Mouse (Mus musculus): ENCODE measurements around the gene Nhsl2.

Gene Nhsl2

GRCm38 (mm10) chrX:101979267-101979666 is 130.1 kb downstream of the Nhsl2 start:
- in situ Hi-C loops (cut with MseI, MboI): no loop called here

GRCm38 (mm10) chrX:101980586-101980985 is 131.4 kb downstream of the Nhsl2 start:
- in situ Hi-C loops (cut with MseI, MboI): loop anchor here in 1 of 2 experiments (10.0 kb wide), 1 partner anchor 64 kb away; no protein-coding TSS in a partner anchor

GRCm38 (mm10) chrX:101981450-101981849 is 132.3 kb downstream of the Nhsl2 start:
- in situ Hi-C loops (cut with MseI, MboI): loop anchor here in 1 of 2 experiments (10.0 kb wide), 1 partner anchor 63 kb away; no protein-coding TSS in a partner anchor

- in situ Hi-C loops (cut with MseI, MboI): loop anchor here in 1 of 2 experiments (10.0 kb wide), 1 partner anchor 61 kb away; no protein-coding TSS in a partner anchor
Measured at GRCm38 (mm10) chrX:101983638-101984037, 134.5 kb downstream of the Nhsl2 start.

GRCm38 (mm10) chrX:101986657-101987367 is 137.6 kb downstream of the Nhsl2 start:
- in situ Hi-C loops (cut with MseI, MboI): loop anchor here in 1 of 2 experiments (10.0 kb wide), 1 partner anchor 58 kb away; no protein-coding TSS in a partner anchor

GRCm38 (mm10) chrX:101993841-101994571 is 144.8 kb downstream of the Nhsl2 start:
- in situ Hi-C loops (cut with MseI, MboI): no loop called here

- in situ Hi-C loops (cut with MseI, MboI): no loop called here
Measured at GRCm38 (mm10) chrX:101996726-101997125, 147.5 kb downstream of the Nhsl2 start.

GRCm38 (mm10) chrX:102003632-102004315 is 154.6 kb downstream of the Nhsl2 start:
- in situ Hi-C loops (cut with MseI, MboI): no loop called here

GRCm38 (mm10) chrX:102004370-102004769 is 155.2 kb downstream of the Nhsl2 start:
- in situ Hi-C loops (cut with MseI, MboI): no loop called here

- in situ Hi-C loops (cut with MseI, MboI): no loop called here
Measured at GRCm38 (mm10) chrX:102005141-102005641, 156.0 kb downstream of the Nhsl2 start.

- in situ Hi-C loops (cut with MseI, MboI): no loop called here
Measured at GRCm38 (mm10) chrX:102007935-102008334, 158.8 kb downstream of the Nhsl2 start.

- in situ Hi-C loops (cut with MseI, MboI): no loop called here
Measured at GRCm38 (mm10) chrX:102017213-102017923, 168.2 kb downstream of the Nhsl2 start.

- in situ Hi-C loops (cut with MseI, MboI): no loop called here
Measured at GRCm38 (mm10) chrX:102018890-102019289, 169.7 kb downstream of the Nhsl2 start.

GRCm38 (mm10) chrX:102019471-102020240 is 170.5 kb downstream of the Nhsl2 start:
- in situ Hi-C loops (cut with MseI, MboI): no loop called here

GRCm38 (mm10) chrX:102024976-102025375 is 175.8 kb downstream of the Nhsl2 start:
- in situ Hi-C loops (cut with MseI, MboI): no loop called here

GRCm38 (mm10) chrX:102031851-102032250 is 182.7 kb downstream of the Nhsl2 start:
- in situ Hi-C loops (cut with MseI, MboI): no loop called here

- in situ Hi-C loops (cut with MseI, MboI): no loop called here
Measured at GRCm38 (mm10) chrX:102032431-102032830, 183.2 kb downstream of the Nhsl2 start.

GRCm38 (mm10) chrX:102033566-102033965 is 184.4 kb downstream of the Nhsl2 start:
- in situ Hi-C loops (cut with MseI, MboI): no loop called here

- in situ Hi-C loops (cut with MseI, MboI): no loop called here
Measured at GRCm38 (mm10) chrX:102035671-102036070, 186.5 kb downstream of the Nhsl2 start.

- in situ Hi-C loops (cut with MseI, MboI): no loop called here
Measured at GRCm38 (mm10) chrX:102036866-102037361, 187.7 kb downstream of the Nhsl2 start.
